Mouse (Mus musculus): ENCODE measurements around the gene Samhd1.

Samhd1 gene

DNA sequence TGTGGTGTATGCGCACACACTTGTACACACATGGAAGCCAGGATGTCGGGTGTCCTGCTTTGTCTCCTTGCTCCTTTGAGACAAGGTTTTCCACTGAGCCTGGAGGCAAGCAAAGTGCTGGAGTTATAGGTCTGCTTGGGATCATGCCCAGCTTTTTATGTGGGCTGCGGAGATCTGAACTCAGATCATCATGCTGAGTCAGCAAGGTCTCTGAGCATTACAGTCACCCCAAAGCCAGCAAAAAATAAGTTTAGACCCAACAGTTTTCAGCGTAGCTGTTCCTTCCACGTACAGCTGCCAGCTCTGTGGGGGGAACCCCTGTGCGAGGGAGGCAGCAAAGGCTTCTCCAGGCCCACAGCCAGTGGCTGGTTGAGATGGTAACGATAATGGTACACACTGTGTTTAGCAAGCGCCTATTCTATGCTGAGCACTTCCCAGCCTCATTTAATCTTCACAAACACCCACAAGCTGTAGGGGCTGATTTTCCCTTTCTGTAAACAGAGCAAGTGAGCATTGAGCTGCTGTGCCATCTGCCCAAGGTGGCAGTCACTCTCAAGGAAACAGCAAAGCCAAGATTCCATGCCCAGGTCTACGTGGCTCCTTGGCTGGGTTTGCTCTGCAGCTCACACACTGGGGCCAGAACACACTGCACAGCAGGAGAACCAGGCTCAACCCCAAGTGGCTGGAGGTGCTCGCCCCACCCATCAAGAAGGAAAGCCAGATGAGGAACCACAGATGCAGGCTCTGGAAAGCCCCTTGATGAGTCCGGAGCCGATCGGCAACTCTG, 86.5 kb downstream of the Samhd1 start:
- DNase-seq = peak; percentile 78
